Mouse (Mus musculus) frontal cortex, postnatal 14 days (tissue): ENCODE results near the gene Syt1.

Experiments
- DNase-seq, 2 experiments: peaks; one replicate each; pipeline ENCODE4 v3.0.0; 2022; ENCODE audit warnings: low spot score in 2 of 2

Syt1 gene

DNA sequence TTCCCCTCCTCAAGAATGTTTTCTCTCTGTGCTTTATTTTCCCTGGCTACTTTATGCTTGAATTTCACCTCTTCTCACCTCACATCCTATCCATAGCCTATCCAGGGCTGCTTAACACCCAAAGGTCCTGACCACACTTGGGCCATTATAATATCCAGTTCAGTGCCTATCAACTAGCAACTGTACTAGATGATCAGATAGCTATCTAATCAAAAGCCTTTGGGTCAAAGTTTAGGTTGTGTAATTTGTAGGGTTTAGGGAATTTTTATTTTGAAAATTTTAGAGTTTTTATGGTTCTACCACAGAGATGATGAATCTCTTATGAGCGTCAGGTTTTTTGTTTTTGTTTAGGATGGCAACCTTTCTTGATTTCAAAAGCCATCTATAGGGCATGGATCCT, 125.0 kb downstream of the Syt1 start:
- DNase-seq: no peak

DNA sequence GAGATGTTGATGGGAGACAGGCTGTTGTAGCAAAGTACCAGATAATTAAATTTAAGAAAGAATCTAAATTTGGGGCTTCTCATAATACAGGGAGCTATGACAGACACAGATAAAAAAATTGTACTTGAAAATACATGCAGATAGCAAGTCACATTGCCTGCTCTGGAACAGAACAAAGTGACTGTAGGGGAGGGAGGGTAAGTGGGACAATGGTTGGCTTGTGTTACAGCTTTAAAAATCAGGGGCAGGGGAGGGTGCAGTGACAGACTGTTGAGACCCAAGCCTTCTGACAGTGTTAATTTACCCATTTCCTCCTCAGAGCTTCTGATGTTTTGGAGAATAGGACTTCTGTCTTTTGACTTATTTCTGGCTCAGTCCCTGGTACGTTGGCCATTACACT, 126.3 kb downstream of the Syt1 start:
- no peak for DNase-seq

DNA sequence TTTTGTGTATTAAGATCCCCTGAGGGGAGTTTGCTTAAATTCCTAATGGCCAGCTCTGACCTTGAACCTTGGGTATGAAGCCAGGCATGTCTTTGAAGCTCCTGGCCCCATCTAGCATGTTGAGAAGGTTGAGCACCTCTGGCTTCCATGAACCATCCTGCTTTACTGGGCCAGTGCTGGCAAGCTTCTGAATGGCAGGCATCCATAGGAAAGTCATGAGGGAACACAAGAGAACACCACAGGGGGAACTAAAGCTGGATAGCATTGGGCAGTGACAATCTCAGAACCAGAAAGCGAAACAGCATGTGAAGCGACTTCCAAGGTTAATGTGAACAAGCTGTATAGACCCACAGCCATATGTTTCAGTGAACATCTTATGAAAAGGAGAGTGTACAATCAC, 130.4 kb downstream of the Syt1 start:
- no peak for DNase-seq

DNA sequence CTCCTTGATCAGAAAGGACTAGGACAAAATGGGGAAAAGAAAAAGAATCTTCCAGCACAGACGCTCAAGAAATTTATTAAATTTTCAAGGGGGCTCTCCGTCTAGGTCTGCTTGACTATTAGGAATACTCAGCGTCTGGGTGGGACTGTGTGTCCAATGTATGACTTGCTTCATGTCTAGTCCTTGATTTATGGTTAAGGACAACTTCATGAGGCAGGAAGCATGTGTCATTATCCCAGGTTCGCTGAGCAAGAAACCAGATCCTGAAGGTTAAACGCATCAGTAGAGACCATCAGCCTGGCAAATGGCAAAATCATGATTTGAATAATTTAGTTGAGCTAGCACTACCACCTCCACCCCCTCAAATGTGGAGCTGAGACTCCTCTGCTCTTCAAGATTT, 135.1 kb downstream of the Syt1 start:
- no peak for DNase-seq

DNA sequence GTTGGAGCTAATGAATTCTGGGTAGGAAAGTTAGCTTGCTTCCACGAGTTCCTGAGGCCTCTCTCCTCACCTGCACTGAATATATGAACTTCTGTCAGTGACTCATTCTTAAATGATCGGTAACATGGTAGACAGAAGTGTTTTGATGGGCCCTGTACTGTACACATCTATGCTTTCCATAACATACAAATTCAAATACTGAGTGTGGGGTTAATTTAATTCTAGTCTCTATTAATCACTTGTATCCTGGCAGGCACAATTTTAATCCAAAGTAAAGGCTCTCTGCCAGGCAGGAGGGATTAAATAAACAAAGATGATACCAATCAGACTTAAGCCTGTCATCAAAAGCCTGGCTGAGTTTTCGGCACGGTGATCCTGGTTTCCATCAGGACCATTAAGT, 136.1 kb downstream of the Syt1 start:
- DNase-seq: no peak

- DNase-seq: no peak
Observed at GRCm38 (mm10) chr10:108872359-108872758, 138.4 kb downstream of the Syt1 start.

GRCm38 (mm10) chr10:108870586-108870985, 140.2 kb downstream of the Syt1 start:
- DNase-seq: no peak

GRCm38 (mm10) chr10:108868136-108868535, 142.6 kb downstream of the Syt1 start:
- DNase-seq: no peak

- DNase-seq: no peak
Observed at GRCm38 (mm10) chr10:108867202-108867601, 143.6 kb downstream of the Syt1 start.

- no peak for DNase-seq
Observed at GRCm38 (mm10) chr10:108865586-108865985, 145.2 kb downstream of the Syt1 start.

DNA sequence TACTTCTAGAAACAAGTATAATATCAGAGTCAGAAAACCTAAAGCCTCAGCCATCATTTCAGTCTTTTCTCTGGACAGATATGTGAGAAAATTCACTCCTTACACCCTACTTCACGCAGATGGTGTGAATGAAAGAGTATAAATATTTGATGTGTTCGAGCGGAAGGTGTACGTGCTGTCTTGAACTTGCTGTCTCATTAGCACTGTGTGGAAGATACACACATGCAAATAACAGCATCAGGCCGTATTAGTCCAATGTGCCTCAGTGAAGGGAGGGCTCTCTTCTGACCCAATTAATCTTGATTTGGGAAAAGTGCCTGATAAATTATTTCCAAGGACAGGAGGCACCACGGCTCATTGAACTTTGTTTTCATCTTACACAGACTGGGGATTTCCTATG, 154.8 kb downstream of the Syt1 start:
- no peak for DNase-seq

- DNase-seq: no peak
Observed at GRCm38 (mm10) chr10:108852757-108853156, 158.0 kb downstream of the Syt1 start.

DNA sequence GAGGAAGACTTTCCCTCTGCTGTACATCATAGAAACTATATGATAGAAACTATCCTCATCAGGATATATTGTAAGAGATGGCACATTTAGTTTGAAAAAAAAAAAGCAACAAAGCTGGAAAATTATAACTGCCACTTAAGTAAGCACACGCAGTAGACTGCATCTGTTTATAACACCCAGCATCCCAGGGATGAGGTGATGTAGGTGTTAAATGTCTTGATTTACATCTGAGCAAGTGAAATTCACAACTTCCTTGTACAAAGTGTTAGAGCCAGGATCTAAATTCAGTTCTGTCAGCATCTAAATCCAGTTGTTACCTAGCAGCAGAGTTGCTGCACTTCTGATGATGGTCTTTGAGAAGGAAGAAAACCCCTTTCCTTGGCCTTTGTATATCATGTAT, 173.3 kb downstream of the Syt1 start:
- no peak for DNase-seq

DNA sequence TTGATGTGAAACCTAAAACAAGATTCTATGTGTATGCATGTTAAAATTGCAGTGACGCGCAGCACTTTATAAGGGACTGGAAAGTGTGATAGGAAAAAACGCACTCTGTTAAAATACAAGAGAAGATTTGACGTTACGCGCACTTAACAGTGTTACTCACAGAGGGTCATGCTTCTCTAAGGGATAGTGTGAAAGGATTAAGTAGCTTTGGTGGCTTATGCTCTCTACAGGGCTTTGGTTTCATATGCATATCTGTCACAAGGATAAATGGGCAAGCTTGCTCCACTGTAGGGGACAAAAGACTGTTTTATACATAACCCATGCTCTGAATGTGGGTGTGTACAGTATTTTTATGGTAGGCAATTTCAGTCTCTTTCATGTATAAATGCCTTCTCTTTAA, 178.5 kb downstream of the Syt1 start:
- no peak for DNase-seq

- no peak for DNase-seq
Observed at GRCm38 (mm10) chr10:108831801-108832200, 179.0 kb downstream of the Syt1 start.

- no peak for DNase-seq
Observed at GRCm38 (mm10) chr10:108822273-108822672, 188.5 kb downstream of the Syt1 start.

GRCm38 (mm10) chr10:108815339-108815738, 195.4 kb downstream of the Syt1 start:
- no peak for DNase-seq

- no peak for DNase-seq
Observed at GRCm38 (mm10) chr10:108804380-108804779, 206.4 kb downstream of the Syt1 start.

DNA sequence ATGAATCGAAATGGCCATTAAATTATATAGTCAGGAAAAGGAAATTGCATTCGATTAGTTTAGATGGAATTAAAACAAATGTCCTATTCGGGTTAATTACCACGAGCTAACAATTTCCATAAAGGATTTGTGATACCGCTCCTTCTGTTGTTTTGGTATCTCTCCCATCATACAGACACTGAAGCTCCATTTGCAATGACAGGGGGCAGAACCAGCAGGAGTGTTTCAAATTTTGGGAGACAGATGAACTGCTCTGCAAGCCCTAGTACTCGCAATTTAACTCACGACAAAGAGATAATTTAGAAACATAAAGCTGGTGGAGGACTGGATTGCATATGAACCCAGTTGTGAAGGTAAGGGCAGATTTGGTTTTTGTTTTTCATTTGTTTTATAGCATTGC, 210.0 kb downstream of the Syt1 start:
- DNase-seq: no peak

- DNase-seq: no peak
Observed at GRCm38 (mm10) chr10:108798826-108799225, 212.0 kb downstream of the Syt1 start.

- DNase-seq: no peak
Observed at GRCm38 (mm10) chr10:108782817-108783216, 228.0 kb downstream of the Syt1 start.

DNA sequence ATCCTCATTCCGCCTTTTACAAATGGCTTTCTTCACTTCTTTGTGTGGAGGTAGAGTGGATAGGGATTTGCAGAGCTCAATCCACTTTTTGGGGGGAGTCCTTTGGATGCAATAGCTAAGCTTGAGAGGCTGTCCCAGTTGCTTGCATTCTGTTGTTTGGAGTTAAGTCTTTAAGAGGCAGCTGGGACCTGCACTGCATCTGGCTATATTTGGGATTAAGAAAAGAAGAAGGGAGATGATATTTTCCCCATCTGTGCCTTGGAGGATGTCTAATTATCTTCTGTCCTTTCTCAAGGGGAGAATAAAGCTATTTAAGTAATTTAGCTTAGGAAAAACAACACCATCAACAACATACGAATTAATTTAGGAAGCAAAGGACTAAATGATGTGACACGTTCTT, 230.2 kb downstream of the Syt1 start:
- DNase-seq: no peak

DNA sequence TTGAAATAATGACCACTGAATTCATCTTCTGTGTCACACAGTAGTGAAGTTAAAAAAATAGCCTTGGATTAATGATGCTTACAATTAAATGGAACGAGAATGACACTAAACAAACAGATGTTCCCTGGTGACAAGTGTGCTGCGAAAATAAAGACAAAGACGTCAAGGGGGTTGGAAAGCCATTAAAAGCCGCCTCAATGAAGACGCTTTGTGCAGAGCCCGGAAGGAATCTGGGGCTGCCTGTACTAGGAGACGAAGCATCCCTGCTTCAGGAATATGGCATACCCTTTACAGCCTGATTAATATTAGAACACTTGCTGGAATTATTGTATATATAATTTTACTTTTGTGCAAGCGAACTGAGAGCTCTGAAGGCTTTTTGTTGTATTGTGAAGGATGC, 234.0 kb downstream of the Syt1 start:
- DNase-seq: no peak

DNA sequence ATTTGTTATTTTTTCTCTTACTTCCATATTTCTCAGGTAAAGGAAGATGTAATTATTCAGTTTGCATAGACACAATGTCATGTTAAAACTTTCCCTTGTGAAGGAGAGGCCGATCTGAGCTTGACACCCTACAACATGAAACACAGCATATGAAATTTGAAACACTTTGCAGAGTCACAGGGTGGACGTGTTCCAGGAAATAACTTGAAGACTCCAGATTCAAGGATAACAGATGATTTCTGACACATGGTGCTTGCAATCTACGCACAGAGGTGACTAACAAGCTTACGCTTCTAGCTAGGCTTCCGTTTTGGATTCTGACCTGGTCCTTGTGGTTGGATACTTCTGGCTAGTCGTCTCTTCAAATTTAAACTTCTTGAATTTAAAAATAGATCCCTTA, 239.7 kb downstream of the Syt1 start:
- DNase-seq: no peak

DNA sequence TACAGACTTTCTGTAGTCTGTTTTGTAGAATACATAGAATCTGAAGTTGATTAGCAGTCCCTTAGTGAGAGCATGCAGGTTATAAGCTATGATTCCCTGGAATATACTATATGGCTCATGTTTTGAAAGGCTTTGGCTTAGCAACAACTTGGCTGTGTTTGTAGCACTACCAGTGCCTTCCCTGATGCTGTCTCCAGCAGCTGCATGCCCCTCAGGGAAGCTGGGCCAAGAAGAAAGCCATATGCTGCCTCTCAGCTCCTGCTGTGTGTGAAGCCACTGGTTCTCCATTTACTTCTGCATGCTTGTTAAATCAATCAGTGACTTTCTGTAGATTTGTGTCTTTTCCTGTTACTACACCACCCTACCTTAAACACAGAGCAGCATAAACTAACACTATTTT, 245.2 kb downstream of the Syt1 start:
- no peak for DNase-seq
